Mouse (Mus musculus): ENCODE measurements around the gene Apol9b.

The Apol9b gene

DNA sequence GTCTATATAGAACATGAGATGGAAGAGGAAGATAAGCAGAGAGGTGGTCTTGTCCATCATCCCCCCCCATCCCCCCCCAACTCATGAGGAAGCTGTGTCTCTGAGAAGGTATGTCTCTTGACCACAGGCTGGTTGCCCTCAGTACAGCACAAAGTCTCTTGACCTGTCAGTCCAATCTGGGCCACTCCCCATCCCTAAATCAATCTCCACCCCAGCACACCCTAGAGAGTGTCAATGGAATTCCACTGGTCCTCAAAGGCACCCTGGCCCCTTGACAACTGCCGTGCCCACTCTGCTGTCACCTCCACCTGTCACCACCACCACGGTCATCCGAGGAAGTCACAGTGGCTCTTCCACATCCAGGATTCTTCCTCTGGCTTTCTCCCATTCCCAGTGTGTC lies 19.6 kb downstream of the Apol9b start:
- no peak for DNase-seq

DNA sequence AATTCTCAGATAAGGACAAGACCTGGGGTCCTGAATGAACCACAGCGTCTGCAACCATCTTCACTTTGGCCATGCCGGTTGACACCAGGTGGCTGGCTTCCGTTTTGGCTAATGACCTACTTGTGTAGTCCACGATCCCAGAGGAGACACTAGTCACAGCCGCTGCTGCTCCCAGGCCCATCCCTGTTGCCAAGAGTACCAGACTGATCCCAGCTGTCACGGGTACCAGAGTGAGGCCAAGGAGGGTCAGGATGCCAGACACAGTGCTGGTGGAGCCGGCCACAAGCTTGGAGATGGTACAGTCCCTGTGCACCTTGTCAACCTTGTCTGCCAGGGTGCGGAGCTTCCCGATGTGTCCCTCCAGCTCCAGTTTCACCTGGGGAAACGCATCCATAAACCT lies 20.9 kb downstream of the Apol9b start:
- no peak for DNase-seq

DNA sequence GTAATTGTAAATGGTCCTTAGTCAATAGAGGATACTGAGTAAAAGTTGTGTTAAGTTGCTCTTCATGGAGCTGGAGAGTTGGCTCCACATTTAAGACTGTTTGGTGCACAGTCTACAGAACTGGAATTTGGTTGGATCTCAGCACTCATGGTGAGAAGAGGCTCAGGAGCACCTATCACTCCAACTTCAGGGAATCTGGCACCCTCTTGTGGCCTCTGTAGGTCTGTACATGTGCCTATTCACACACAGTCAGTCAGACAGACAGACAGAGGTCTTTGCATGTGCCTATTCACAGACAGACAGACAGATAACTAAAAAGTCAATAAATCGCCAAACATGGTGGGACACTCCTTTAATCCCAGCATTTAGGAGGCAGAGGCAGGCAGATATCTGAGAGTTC lies 21.6 kb downstream of the Apol9b start:
- DNase-seq: peak; percentile 36

DNA sequence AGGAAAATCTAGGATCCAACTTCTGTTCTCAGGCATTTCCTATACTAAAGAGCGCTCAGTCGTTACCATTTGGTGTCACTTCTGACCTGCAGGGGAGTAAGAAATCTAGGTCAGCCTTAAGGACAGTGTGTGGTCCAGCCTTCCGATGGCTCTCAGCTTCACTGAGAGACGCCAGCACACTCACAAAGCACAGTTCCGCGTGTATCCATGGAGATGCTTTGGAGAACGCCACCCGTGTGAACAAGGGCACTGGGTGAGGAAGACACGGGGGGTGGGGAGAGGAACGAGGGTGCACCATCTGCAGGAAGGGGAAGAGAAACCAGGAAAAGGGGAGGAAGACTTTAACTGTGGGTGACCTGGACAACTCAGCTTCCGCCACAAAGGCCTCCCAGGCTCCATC lies 23.6 kb downstream of the Apol9b start:
- no peak for DNase-seq

DNA sequence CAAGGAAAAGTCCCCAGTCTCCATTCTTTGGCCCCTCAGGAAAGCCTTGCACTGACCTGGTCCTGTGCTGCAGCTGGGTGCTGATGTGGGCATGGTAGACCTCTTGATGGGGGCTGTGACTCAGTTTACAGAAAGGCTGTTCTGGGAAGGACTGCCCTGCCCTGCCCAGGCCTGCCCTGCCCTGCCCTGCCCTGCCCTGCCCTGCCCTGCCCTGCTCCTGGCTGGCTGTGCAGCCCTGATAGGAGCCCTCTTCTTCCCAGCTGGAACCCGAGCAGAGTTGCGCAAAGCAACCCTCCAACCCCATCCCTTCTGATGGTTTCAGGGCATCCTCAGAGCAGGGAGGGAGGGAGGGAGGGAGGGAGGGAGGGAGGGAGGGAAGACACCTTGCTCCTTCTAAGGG lies 26.3 kb downstream of the Apol9b start:
- DNase-seq: no peak

DNA sequence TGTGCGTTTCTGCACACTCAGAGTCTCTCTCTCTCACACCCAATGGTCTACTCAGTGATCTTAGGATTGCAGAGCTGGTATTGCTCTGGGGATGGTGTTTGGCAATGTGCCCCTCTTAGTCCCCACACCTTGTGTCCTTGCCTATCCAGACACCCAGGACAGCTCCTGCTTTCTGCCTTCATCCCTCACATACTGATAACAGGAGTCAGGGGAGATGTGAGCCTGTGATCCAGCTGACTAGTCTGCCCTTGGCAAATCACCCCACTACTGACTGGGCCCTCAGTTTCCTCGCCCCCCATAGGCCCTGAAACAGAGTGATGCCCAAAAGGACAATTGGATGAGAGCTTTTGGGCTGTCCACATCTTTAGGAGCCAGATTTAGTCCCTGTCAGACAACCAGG lies 27.2 kb downstream of the Apol9b start:
- DNase-seq: no peak

DNA sequence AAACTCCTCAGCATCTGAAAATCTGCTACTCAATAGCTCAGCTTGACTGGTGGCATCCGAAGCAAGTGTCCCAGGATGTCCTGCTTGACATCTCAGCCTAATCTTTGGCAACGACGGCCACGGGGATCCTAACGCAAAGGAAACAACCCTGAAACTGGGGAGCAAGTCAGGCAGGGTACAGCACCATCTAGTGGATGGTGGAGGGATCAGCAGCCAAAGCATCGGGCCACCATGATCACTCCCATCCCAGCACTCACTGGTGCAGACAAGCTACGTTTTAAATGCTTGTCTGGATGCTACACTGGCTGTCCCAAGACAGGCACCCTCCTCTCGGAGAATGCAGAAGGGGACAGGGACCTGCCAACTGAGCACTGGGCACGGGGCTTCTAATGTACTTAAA lies 28.0 kb downstream of the Apol9b start, which contains the start of gene Apol8:
Gene Apol8 (minus strand): TSS at position 156 of the 400 bp plus-strand sequence.
- peak; percentile 71 for DNase-seq

DNA sequence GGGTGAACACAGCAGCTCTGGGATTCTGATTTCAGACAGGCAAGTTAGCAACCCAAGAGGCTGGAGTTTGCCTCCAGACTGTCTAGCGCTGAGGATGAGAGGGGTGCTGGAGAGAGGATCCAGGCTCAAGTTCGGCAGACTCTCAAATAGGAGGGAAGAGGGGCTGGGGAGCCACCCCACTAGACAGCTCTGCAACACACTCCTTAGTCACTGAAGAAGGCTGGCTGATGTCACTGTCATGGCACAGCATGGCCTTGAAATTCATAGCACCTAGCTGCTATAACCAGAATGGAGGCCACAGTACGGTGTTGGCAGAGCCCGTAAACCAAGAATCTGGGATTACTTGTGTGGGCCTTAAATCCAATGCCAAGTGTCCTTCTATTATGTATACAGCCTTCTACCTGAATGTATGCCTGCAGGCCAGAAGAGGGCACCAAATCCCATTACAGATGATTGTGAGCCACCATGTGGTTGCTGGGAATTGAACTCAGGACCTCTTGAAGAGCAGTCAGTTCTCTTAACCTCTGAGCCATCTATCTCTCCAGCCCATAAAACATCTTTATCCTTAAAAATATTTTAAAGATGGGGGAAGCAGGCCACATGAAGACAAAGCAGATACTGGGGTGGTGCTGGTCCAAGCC lies 28.9 kb downstream of the Apol9b start:
- DNase-seq: no peak

DNA sequence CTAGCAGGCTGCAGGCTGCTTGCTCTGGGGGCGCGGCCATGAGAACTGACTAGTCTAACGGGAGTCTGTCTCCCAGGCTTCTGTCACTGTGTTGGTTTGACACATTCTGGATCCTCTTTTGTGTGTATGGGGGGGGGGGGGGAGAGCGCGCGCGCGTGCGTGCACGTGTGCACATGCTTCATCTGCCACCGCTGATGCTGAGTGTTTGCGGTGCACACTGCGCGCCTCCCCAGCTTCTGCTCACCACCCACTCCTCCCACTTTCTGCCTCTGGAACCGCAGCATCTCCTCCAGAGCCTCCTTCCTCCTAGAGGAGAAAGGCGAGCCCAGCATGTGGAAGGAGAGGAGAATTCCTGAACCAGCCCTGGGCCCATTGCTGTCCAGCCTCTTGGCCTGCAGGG lies 31.2 kb downstream of the Apol9b start:
- no peak for DNase-seq

DNA sequence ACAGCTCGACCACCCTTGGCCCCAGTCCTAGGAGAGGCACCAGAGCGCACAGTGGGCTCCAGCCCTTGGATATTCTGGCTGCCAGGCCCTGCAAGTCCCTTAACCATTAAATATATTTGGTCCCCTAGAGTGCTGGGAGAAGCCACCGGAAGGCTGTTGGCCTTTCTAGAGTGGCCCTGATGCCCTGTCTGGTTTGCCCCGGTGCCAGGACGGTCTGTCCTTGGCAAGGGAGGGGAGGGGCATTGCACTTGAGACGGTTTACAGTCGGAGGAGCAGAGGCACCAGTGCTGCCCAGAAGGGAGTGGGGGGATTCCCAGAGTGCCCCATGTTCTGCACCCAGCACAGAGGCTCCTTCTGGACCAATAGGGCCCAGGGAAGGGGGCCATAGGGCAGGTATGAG lies 32.2 kb downstream of the Apol9b start:
- DNase-seq: no peak

DNA sequence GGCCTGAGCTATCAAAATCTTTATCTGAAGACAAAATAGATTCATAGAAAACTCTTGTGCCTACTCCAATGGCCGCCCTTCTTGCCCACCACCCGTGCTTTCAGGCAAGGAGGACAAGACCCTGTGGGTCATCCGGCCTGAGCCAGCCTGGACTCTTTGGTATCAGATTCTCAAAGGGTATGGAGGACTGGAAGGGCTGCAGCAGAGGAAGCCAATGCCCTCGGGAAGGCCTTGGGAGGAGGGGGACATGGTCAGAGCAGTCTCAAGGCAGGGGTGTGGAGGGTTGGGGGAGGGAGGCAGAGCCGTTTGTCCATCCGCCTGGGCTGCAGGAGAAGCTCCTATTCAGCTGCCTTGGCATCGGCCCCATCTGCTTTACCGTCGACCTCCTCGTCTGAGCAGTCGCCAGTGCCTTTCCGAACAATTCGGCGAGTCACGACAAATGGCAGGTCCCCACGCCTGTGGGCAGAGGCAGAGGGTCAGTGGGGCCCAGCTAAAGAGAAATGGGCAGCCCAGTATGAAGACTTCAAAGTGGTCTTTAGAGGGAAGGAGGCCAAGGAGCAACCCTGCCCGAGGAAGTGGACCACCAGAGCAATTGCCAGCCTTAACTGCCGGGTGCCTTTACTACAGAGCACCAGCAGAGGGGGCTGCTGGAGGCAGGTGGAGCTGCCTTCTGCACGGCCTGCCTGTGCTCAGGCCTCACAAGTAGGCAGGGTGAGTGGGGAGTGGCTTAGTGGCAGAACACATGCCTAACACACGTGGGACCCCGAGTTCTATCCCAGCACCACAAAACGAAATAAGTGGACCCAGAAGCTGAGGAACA lies 32.9 kb downstream of the Apol9b start:
- DNase-seq: peak; percentile 61

DNA sequence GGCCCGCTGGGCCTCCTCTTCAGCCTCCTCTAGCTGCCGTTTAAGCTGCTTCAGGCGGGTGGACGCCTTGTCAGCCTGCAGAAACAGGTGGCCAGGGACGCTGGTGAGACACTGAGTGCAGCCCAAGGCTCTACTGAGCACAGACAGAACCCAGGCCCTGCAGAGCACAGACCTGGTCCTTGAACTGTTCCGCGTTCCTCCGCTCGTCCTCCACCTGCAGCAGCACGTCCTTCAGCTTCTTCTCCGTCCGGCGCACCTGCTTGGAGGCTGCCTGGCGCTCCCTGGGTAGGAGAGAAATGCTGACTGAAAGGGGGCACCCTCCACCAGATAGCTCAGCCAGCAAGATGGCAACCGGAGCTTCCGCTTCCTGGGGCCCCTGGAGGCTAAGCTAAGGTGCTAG lies 34.2 kb downstream of the Apol9b start:
- no peak for DNase-seq

DNA sequence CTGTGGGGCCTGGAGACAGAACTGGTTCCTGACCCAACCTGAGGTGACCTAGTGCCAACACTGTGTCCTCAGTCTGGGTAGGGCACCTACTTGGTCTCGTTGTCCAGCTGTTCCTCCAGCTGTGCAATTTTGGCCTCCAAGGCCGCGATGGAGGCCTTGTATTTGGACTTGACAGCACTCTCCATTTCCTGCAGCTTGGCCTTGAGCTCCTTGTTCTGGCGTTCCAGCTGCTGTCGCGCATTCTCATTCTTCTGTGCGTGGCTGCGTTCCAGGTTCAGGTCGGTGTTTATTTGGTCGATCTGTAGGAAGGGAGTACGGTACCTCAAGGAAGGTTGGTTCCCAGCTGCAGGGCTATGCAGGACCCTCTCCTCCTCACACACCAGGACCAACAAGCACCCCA lies 34.9 kb downstream of the Apol9b start:
- no peak for DNase-seq

DNA sequence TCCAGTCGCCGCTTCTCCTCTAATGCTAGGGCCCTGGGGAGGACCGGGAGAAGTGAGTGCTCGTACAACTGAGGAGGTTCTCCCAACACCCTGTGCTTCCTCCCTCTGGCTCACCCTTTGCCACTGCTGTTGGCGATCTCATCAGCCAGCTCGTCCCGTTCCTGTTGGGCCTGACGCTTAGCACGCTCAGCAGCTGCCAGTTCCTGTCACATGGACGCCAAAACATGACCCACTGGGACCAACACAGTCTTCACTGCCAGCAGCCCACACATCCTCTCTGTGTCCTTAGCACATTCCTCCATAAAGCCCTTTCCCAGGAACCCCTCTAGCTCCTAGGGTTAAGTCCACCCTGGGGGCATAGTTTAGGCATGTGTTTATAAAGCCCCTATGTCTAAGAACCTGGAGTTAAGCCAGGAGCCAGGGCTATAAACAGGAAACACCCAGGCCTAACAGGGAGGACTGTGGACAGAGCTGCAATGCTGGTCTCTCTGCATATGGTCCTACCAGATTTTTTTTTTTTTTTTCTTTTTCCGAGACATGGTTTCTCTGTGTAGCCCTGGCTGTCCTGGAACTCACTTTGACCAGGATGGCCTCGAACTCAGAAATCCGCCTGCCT lies 35.7 kb downstream of the Apol9b start:
- DNase-seq: no peak

DNA sequence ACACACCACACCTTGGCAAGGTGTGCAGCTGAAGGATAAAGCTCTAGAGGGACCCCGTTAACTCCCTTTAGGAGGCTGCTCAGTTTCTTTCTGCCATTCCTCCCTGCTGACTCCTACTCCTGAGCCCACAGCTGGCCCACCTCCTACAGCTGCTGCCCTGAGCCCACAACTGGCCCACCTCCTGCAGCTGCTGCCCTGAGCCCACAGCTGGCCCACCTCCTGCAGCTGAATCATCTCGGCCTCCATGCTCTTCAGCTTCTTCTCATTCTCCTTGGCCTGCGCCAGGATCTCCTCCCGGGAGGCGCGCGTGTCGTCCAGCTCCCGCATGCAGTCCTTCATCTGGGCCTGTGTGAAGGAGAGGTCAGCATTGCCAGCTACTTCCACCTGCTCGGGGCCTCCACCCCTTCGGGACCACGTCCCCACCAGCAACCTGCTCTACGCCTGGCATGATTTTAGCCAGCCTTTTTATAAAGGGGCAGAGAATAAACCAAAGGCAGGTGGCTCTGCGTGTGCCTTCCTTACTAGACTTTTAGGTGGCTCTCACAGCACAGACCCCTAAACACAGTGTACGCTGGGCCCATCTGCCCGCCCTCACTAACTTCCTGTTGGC lies 36.8 kb downstream of the Apol9b start:
- no peak for DNase-seq

DNA sequence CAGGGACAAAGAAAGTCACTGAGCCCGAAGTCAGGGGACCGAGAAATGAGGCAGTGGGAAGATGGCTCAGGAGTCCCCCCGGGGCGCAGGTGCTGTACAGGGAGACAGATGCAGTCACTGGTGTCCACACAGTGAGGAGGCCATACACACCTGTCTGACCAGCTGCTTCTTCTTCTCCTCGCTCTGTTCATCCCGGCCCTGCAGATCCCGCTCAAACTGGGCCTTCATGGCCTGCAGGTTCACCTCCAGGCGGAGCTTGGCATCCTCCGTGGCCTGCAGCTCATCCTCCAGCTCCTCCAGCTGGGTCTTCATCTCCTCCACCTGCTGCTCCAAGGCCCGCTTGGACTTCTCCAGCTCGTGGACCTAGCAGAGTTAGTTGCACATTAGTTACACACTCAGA lies 38.1 kb downstream of the Apol9b start:
- DNase-seq: no peak

DNA sequence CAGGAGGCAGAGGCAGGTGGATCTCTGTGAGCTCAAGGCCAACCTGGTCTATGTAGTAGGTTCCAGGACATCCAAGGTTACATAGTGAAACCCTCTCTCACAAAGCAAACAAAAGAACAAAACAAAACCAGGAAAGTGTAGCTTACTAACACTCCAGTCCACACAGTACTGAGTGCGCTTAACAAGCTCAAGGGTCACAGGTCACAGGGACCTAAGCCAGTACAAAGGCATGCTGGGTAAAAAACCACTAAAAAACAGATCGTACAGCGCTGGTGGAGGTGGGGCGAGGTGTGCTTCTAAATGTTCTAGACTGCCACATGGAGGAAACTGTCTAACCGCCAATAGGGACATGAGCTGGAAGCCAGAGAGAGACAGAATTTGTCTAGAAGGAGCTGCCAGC lies 41.5 kb downstream of the Apol9b start:
- no peak for DNase-seq

DNA sequence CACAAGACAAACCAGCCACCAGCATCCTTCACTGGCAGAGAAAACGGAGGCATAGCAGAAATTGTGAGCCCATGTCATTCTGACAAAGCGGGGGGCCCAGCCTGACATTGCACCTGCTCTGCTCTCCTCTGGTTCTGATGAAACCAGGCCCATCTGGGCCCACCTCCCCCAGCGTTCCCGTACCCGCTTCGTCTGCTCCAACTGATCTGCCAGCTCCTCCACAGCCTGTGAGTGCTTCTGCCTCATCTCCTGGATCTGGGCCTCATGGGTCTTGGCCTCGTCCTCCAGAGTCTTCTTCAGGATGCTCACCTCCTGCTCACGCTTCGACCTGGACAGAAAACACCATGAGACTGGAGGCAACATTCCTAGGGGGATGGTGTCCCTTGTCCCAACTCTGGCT lies 42.1 kb downstream of the Apol9b start:
- DNase-seq: no peak

DNA sequence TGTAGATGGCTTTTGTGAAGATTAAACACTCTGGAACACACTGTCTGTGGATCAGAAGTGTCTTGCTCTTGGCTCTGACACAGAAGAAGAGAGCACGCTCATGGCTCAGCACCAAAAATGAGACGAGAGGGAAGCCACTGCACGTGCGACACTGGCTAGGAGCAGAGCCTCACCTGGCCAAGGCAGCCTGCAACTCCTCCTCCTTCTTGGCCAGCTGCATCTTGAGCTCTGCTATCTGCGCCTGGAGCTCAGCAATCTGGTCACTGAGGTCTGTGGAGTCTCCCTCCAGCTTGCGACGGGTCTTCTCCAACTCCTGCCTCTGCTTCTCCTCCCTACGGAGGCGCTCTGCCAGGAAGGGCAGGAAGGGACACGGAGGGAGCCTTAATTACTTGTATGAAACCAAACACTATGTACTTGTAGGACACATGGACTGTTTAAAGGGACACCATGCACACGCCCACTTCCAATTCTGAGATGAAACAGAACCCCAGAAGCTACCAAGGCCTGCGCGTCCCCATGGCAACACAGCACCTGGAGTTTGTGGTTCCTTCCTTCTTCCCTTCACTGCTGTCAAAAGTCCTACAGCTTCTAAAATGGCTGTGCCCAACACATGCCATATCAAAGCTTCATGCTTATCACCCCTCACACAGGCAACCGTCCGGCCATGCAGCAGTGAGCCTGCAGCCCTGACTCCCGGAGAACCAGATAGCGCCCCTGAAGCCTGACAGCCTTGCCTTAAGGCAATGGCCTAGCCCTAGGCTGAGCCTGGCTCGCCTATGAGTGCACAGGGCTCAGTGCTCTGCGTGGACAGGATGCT lies 44.5 kb downstream of the Apol9b start:
- DNase-seq: no peak

DNA sequence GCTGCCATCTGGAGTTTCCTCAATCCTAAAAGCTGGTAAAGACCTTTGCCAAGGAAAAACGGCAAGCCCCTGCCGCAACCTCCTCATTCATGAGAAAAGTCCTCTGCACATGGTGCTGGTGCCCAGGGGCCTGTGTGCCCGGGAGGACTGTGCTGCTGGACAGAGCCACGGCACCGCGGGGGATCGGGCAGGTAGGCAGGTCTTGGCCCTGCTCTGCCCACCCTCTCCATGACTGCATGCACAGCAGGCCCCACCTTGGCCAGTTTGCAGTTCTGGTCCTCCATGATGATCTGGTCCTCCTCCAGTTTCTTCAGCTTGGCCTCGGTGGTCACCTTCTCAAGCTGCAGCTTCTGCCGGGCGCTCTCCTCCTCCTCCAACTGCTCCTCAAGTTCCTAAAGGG lies 45.5 kb downstream of the Apol9b start:
- DNase-seq: no peak

DNA sequence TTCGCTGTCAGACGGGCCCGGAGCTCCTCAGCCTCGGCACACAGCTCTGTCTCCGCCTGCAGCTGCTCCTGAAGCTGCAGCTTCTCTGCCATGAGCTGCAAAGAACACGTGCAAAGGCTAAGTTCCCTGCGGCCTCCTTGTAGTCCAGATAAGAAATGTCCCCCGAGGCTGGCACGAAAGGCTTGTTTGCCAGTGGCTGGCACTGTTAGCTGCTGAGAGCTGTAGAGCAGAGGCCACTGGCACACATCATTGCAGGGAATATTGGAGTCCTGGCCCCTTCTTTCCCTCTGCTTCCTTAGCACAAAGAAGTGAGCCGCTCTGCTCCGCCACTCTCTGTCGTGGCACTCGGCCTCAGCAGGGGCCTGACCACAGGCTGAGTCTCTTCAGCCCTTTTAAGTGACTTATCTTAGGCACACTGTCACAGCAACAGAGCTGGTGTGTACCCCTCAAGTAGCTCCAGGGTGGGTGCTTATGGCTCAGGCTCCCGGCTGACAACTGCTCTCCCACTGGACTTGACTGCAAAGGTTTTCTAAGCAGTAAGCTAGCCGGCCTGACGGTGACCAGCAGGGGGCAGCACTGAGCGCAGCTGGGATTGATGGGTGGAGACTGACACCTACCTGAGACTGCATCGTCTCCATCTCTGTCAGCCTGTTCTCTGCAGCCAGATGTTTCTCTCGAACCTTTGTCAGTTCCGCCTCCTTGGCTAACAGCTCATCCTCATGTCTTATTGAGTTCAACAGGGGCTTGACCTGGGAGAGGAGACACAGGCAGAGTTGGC lies 46.5 kb downstream of the Apol9b start:
- peak; percentile 67 for DNase-seq

DNA sequence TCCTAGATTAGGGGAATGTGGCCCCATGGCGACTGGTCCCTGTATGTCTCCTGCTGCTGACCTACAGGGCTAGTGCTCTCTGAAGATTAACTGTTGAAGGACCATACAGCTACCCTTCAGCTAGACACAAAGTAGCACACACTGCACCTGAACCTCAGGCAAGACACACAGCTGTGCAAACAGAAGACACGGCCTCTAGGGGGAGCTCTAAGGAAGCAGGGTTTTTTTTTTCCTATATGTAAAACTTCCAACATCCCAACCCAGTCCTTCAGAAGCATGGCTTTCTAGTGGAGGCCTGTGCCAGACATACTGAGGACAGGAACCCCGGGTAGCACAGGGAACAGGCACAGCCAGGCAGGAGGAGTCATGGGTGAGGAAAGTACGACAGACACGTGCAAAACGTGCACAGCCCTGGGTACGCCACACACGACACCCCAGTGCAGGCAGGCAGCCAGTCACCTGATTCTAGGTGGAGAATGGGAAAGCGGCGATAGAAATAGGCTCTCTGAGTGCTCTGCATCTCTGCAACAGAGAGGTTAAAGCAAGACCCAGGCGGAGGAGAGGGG lies 53.7 kb downstream of the Apol9b start:
- DNase-seq: peak; percentile 54

Measured in embryo, embryonic 11 days (tissue).